Mouse (Mus musculus): ENCODE results near the gene Nhsl1.
A peak's percentile ranks its signal among the peaks of the same experiment; 100 is the strongest.
"Not testable (repeated sequence)": the region's sequence is repeated elsewhere in the genome, so short reads cannot be mapped to it uniquely, and the experiment has no call there.

The Nhsl1 gene

DNA sequence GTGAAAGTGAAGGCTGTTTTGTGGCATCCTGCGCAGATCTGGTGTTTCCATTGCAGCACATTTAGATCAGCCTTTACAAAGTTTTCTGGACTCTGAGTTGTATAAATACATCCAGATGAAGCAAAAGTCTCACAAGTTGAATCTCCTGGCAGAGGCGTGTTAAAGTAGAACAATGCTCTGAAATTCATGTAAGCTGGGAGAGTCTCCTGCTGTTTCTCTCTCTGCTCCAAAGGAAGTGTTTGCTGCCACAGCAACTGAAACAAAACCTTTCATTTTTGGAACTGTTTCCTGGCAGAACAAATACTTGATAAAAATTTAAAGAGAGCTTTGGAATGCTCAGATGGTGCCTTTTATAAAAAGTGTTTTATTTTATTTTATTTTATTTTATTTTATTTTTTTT is 118.8 kb downstream of the Nhsl1 start:
- DNase-seq (ENCODE audit: low spot score in 2 of 2): no peak

- no peak for DNase-seq (ENCODE audit: low spot score in 2 of 2)
Measured at GRCm38 (mm10) chr10:18445603-18446358, 127.0 kb downstream of the Nhsl1 start.

DNA sequence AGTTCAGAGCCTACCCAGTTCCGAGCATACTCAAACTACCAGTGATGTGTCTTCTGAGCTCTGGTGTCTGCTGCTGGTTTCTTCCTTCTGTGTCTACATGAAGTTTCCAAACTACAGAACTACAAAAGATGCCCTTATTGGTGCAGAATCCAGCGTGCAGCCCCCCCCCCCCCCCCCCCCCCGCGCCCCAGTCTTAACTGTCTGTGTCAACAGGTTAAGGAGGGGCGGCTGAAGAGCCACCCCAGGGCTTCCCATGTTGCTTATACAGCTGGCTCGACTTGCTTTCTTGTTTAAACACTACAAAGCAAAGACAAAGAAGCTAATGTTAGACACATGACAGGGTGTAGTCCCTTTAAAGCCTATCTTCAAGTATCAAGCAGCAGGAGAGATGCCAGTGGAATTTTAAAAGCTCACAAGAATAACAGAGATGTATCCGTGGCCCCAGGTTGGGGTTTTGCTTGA is 127.6 kb downstream of the Nhsl1 start:
- DNase-seq (ENCODE audit: low spot score in 2 of 2): no peak

- DNase-seq (ENCODE audit: low spot score in 2 of 2): no peak
Measured at GRCm38 (mm10) chr10:18447299-18447698, 128.5 kb downstream of the Nhsl1 start.

DNA sequence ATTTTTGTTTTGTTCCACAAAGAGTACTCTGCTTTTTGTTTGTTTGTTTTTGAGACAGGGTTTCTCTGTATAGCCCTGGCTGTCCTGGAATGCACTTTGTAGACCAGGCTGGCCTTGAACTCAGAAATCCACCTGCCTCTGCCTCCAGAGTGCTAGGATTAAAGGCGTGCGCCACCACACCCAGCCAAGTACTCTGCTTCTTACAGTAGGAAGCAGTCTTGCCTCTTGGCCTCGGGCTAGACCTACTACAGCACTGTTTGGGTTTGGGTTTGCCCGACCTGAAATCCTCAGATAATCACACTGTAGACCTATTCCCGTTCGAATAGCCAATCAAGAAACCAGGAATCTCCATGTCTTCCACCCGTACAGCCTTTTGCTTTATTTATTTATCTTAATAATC is 130.1 kb downstream of the Nhsl1 start:
- not testable (repeated sequence) for DNase-seq (ENCODE audit: low spot score in 2 of 2)

DNA sequence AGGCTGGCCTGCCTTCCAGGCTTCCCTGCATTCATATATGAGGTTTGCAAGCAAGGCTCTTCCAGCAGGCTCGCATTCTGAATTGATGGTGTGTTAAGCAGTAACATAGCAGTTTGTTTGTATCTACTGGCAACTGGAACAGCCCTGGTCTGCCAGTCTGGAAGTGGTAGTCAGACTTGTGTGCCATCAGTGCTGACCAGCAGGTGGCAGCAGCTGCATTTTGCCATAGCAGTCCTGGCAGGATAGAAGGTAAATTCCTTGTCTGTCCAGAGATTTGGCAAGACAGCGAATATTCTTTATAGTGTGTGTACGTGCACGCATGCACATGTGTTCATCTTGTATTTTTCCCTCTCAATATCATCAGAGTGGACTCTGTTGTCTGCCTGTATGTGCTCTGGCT is 134.6 kb downstream of the Nhsl1 start:
- DNase-seq (ENCODE audit: low spot score in 2 of 2): peak; percentile 84

GRCm38 (mm10) chr10:18454161-18454560 is 135.4 kb downstream of the Nhsl1 start:
- DNase-seq (ENCODE audit: low spot score in 2 of 2): no peak

- DNase-seq (ENCODE audit: low spot score in 2 of 2): no peak
Measured at GRCm38 (mm10) chr10:18455301-18455920, 136.6 kb downstream of the Nhsl1 start.

DNA sequence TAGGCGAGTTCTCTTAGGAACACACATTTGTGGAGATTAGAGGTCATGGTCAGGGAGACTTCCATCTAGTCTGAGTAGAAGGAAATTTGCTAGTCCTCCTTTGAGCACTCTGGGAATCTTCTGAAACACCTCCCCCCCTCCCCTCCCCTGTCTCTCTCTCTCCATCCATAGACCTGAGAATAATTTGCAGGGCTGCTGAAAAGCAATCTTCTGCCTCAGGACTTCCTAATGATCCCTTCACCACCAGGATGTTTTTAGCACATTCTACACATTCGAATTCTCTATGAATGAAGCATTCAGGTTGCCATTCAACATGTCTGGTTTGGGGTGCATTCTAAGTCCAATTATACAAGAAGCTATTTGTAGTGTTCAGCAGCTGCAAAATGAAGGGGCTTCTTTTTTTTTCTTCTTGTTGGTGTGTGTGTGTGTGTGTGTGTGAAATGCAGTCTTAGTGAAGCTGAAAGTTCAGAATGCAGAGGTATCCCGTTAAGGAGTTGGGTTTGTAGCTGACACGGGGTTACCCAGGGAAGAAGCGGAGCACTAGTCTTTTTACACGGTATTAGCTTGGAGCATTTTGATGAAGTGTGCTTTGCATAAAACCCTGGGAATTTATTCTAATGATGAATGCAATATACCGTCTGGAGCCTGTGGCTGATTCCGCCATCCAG is 139.2 kb downstream of the Nhsl1 start:
- DNase-seq (ENCODE audit: low spot score in 2 of 2): no peak

DNA sequence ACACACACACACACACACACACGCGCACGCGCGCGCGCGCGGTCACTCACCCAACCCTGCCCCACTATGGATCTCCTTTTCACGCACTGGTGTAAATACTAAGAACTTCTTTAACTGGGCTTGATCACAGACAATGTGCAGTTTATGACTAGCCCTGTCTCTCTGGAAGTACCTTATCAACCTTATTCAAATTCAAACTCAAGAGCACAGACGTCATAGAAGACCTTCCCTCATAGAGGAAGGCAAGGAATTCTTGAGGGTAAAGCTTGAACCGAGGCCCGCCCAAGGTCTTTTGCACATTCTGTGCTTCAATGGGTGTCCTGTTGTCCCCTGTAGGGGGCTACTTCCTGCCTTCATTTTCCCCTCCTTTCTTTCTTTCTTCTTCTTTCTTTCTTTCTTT is 142.6 kb downstream of the Nhsl1 start:
- no peak for DNase-seq (ENCODE audit: low spot score in 2 of 2)

DNA sequence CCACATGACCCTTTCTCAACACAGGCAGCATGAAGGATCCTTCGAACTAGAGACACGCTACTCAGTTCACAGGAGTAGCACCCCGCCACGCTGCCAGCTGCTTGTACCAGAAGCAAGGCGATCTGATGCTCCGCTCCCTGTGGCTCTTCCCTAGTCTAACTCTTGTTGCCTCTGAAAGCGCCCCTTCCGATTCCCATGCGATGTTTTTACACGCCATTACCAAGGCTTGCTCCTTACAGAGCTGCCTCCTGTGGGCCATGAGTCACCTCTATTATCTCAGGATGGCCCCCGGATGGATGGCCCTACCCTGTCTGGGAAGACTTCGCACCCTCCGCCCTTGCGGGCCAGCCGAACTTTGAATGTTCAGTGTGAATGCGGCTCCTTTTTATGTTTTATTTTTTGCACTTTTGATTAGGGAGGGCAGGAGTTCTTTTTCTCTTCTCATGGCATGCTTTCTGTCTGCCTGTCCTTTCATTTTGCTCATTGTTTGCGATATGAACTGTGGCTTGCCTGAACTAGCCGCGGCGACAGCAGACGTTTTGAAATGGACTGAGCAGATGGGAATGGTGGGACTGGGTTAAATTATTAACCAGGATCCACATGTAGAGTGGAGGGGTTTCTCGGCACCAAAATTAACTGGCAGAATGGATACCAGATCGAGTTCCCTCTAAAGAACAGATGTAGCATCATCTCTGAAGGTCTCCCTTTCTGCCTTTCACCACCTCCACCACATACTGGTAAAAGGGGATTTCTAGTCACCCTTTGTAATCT is 144.5 kb downstream of the Nhsl1 start:
- no peak for DNase-seq (ENCODE audit: low spot score in 2 of 2)

DNA sequence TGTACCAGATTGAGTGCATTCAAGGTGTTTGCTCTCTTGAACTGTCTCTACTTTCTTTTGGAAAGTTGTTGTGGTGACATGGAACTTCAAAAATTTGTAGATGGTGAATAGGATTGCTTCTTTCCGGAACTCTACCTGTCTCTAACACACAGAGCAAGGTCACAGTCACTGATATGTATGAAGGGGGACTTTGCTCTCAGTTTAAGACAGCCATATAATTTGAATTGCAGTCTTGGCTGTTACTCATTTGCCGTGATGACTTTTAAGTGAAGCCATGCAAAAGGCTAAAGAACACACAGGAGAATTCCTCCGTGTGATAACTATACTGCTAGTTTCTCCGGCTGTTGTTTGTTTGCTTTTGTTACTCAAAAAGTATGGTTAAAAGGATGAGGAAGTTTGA is 149.6 kb downstream of the Nhsl1 start:
- DNase-seq (ENCODE audit: low spot score in 2 of 2): no peak

- no peak for DNase-seq (ENCODE audit: low spot score in 2 of 2)
Measured at GRCm38 (mm10) chr10:18469279-18470135, 150.7 kb downstream of the Nhsl1 start.

- no peak for DNase-seq (ENCODE audit: low spot score in 2 of 2)
Measured at GRCm38 (mm10) chr10:18470351-18471060, 151.7 kb downstream of the Nhsl1 start.

GRCm38 (mm10) chr10:18471648-18472047 is 152.9 kb downstream of the Nhsl1 start:
- DNase-seq (ENCODE audit: low spot score in 2 of 2): no peak

DNA sequence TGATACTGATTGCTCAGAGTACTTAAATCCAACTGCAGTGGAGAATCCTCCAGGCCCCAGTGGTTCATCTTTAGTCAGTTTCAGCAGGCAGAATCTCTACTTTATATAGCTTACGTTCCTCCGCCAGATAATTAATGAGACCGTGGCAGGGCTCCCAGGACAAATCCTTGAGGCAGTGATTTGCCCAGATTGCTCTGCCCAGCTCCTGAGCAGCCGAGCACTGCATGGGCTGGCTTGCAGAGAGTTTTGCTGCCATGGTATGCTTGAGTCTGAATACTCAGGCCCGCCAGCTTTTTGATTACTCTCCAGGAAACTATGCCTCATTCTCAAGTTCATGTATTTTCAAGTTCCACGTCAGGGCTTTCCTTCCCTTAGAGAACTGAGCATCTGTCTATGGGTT is 156.3 kb downstream of the Nhsl1 start:
- DNase-seq (ENCODE audit: low spot score in 2 of 2): no peak

DNA sequence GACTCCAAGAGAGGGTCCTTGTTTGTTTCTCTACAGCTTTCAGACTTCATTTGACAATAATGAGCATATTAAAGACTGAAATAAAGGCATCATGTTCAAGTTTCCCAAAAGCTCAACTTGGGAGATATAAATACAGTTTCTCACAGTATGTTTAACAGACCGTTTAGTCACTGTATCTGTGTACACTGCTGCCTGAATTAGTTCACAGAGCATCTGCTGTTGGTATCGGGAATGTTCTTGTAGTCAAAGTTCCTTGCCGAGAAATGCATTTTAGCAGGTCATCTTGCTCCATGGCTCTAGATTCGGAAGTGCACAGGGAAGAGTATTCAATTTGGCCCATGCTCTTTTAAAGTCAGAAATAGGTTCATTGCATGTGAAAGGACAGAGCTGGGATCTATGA is 159.5 kb downstream of the Nhsl1 start:
- no peak for DNase-seq (ENCODE audit: low spot score in 2 of 2)

- DNase-seq (ENCODE audit: low spot score in 2 of 2): no peak
Measured at GRCm38 (mm10) chr10:18479285-18479684, 160.5 kb downstream of the Nhsl1 start.

DNA sequence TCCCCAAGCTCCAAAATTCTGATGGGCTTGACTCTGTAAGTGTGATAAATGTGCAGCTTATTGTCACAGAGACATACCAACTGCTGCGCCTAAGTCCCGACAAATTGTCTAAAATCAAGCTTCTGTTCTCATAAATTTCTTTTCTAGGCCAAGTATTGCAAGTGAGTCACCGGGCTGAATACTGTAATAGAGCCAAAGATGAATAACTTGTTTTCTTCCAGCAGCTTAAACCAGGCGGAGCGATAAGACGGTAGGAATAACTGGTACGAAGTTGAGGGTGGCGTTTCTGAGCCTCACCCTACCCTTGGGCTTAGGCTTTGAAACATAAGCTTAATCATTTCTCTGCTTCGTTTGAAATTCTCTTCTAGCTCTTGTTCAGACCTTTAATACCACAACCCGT is 162.1 kb downstream of the Nhsl1 start:
- peak in 1 of 2 experiments; percentile 6 for DNase-seq (ENCODE audit: low spot score in 2 of 2)

DNA sequence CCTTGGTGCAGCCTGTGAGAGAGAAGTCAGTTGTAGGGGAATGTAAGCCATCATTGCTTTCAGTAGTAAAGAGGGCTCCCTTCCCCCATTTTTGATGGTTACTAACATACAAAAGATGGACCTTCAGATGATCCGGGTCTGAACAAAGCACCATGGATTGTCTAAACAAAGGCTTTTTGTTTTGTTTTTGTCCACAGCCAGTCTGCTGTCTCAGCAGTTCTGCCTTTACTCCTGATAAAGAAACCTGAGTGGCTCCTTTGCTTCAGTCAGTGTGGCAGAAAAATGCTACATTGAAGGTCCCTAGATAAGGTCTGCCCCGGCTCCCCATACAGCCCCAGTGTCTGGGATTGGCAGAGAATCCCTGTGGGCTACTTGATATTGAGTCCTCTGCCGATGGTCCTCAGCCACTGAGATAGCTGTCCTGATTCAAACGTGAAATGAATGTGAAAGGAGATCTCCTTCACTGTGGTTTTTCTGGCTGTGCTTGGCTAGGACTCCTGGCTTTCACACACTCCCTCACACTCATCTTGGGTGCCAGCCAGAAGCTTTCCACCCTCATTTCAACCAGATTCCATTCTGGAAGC is 163.9 kb downstream of the Nhsl1 start:
- DNase-seq (ENCODE audit: low spot score in 2 of 2): peak; percentile 39 to 64
